21 mouse cellular contexts compared by ENCODE assay signal in the genomic region with DNA sequence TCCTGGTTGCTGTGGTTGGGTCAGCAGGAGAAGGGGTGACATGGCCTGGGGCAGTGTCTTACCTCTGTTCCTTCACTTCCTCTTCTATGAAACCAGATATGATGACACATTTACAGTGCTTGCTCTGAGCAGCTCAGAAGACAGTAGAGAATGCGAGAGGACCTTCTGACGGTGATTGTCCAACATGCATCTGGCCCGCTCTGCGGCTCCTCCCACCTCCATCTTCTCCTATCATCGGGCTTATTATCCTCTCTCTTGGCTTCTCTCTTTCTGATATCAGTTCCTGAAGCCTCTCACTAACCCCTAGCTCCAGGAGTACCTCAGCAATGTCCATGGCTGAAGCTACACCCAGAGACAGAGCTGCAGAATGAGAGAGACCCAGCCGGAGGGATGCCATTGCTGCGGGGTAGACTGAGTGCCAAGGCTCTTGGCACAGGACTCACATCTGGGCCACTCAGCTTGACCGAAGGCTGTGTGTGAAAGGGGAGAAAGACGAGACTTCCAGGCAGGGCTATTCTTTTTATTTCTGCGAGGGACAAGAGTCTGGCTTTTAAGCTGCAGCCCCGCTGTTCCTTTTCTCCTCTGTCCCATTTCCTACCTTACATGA. TPM values are rescaled to one million over a fixed set of nuclear protein-coding genes. Genes with fewer than 3 reads are reported as not detected.
A peak's percentile ranks its signal among the peaks of the same experiment; 100 is the strongest.
DNase-seq lines count a peak whose midpoint lies in the region; ATAC-seq lines count a peak whose summit lies in the region.
"Had no signal": no experiment of that assay in that cellular context is flagged by ENCODE, and none has a peak within 500 bp of the region (broad histone marks: within the 10 kb centered on the region; RNA-seq: fewer than 3 reads in every experiment).

No protein-coding gene starts in this region.

- ATAC-seq in heart, embryonic 13.5 days (ENCODE audit: extremely low read depth, insufficient number of reproducible peaks, low FRiP score, low TSS enrichment), result no peak
- no peak for ATAC-seq in liver, embryonic 13.5 days (ENCODE audit: low read depth)
- ATAC-seq in liver, embryonic 12.5 days, result no peak
- peak; percentile 80 for ATAC-seq in megakaryocyte, adult 5-6 weeks (ENCODE audit: poor library complexity, severe bottlenecking)
- ATAC-seq: forebrain, embryonic 14.5 days; intestine, embryonic 16.5 days; liver, postnatal 0 days; Patski had no signal

- peak overlapping the region; percentile 33 for H3K9ac ChIP-seq in heart, embryonic 13.5 days
- no peak overlapping the region for H3K9ac ChIP-seq in liver, embryonic 13.5 days
- no peak overlapping the region for H3K9ac ChIP-seq in liver, embryonic 12.5 days
- H3K9ac ChIP-seq: liver, postnatal 0 days; midbrain, embryonic 12.5 days had no signal

- peaks cover 26% of the 10 kb centered on the region for H3K27me3 ChIP-seq in heart, embryonic 13.5 days (replicated peaks)
- H3K27me3 ChIP-seq in liver, embryonic 13.5 days, result peaks cover 17% of the 10 kb centered on the region
- H3K27me3 ChIP-seq in liver, embryonic 12.5 days (replicated peaks), result peaks cover 19% of the 10 kb centered on the region
- H3K27me3 ChIP-seq: Patski had no signal

- WGBS in heart, embryonic 13.5 days, result 80% methylated on average over 11 of the region's 11 CpGs
- WGBS in liver, embryonic 13.5 days (ENCODE audit: insufficient replicate concordance), result 75% methylated on average over 11 of the region's 11 CpGs
- WGBS in liver, embryonic 12.5 days (ENCODE audit: insufficient replicate concordance), result 72% methylated on average over 11 of the region's 11 CpGs

- DNase-seq in adrenal gland, postnatal 10 days, result peak; percentile 49
- no peak for DNase-seq in adrenal gland, adult 8-10 months
- DNase-seq in heart, postnatal 4 days, result no peak
- no peak for DNase-seq in liver, embryonic 13.5 days
- no peak for DNase-seq in thymus, adult 18-20 months
- DNase-seq: cerebellum, adult 8-10 months; liver, postnatal 0 days; thymus, postnatal 36 days had no signal

- H3K36me3 ChIP-seq in heart, embryonic 13.5 days, result peaks cover 3% of the 10 kb centered on the region; the same call in 1 of the 2 replicates
- 0 out of 2 replicates have a peak, but pooled peaks cover 3% of the 10 kb centered on the region for H3K36me3 ChIP-seq in liver, embryonic 13.5 days
- H3K36me3 ChIP-seq in liver, embryonic 12.5 days, result 0 out of 2 replicates have a peak, but pooled peaks cover under 1% of the 10 kb centered on the region
- H3K36me3 ChIP-seq: midbrain, embryonic 12.5 days had no signal

- H3K9me3 ChIP-seq in heart, embryonic 13.5 days, result no peaks in the 10 kb centered on the region
- H3K9me3 ChIP-seq in liver, embryonic 13.5 days (replicated peaks), result no peaks in the 10 kb centered on the region
- H3K9me3 ChIP-seq in liver, embryonic 12.5 days (replicated peaks), result no peaks in the 10 kb centered on the region
- H3K9me3 ChIP-seq: hindbrain, embryonic 10.5 days; midbrain, embryonic 12.5 days had no signal

- H3K27ac ChIP-seq in heart, embryonic 13.5 days (replicated peaks), result no peak overlapping the region
- H3K27ac ChIP-seq in liver, embryonic 13.5 days, result peak overlapping the region; percentile 86; the same call in 1 of the 2 replicates
- no peak overlapping the region; the same call in 1 of the 2 replicates for H3K27ac ChIP-seq in liver, embryonic 12.5 days
- H3K27ac ChIP-seq: hindbrain, embryonic 10.5 days; midbrain, embryonic 12.5 days; stomach, postnatal 0 days had no signal

- no peak overlapping the region for H3K4me2 ChIP-seq in heart, embryonic 13.5 days
- no peak overlapping the region for H3K4me2 ChIP-seq in liver, embryonic 13.5 days
- H3K4me2 ChIP-seq in liver, embryonic 12.5 days, result no peak overlapping the region
- H3K4me2 ChIP-seq: midbrain, embryonic 12.5 days had no signal

- H3K4me1 ChIP-seq in heart, embryonic 13.5 days, result peaks cover 84% of the 10 kb centered on the region
- peaks cover 67% of the 10 kb centered on the region for H3K4me1 ChIP-seq in liver, embryonic 13.5 days (replicated peaks)
- peaks cover 69% of the 10 kb centered on the region for H3K4me1 ChIP-seq in liver, embryonic 12.5 days

- no peak overlapping the region for H3K4me3 ChIP-seq in heart, embryonic 13.5 days
- no peak overlapping the region for H3K4me3 ChIP-seq in liver, embryonic 13.5 days (replicated peaks)
- no peak overlapping the region for H3K4me3 ChIP-seq in liver, embryonic 12.5 days
- H3K4me3 ChIP-seq: hindbrain, embryonic 10.5 days; midbrain, embryonic 12.5 days; myocyte had no signal

RNA-seq across cellular contexts. Expression of gene Fndc5, which starts 5.7 kb away (rescaled TPM):
- 10 to 100 TPM; 19.5 to 34.9 TPM for total RNA-seq in adrenal gland, postnatal 10 days (2021)
- 1 to 10 TPM; 3.7 to 6.3 (median 4.7) TPM for total RNA-seq in adrenal gland, adult 8-10 months (2022)
- 5.6 and 7.1 TPM in 2 replicates for polyA plus RNA-seq in heart, embryonic 13.5 days (2015; fragmentation: Nextera tagmentation; extraction: Ambion mirVana)
- total RNA-seq in heart, postnatal 4 days (2021), result 100 to 1,000 TPM; 101 to 105 TPM
- 1.1 TPM in 2 replicates for polyA plus RNA-seq in liver, embryonic 13.5 days (2015; fragmentation: Nextera tagmentation; extraction: Ambion mirVana)
- 1.3 and 1.8 TPM in 2 replicates for polyA plus RNA-seq in liver, embryonic 12.5 days (2016; fragmentation: Nextera tagmentation; extraction: Ambion mirVana)
- total RNA-seq in megakaryocyte, adult 5-6 weeks (2015), result 0.07 TPM in 2 replicates
- not detected in 2 replicates for total RNA-seq in megakaryocyte, adult 5-6 weeks (2017)
- polyA plus RNA-seq: Patski had no signal

RNA-seq across cellular contexts. Expression of gene Hpca, which starts 20.7 kb away (rescaled TPM):
- 1 to 10 TPM; 3.6 to 7.8 TPM for total RNA-seq in adrenal gland, postnatal 10 days (2021)
- 1 to 10 TPM; 2.1 to 4.9 (median 3.6) TPM for total RNA-seq in adrenal gland, adult 8-10 months (2022)
- 0.25 and 0.37 TPM in 2 replicates for polyA plus RNA-seq in heart, embryonic 13.5 days (2015; fragmentation: Nextera tagmentation; extraction: Ambion mirVana)
- under 1 TPM; 0.25 to 0.69 TPM for total RNA-seq in heart, postnatal 4 days (2021)
- polyA plus RNA-seq in liver, embryonic 13.5 days (2015; fragmentation: Nextera tagmentation; extraction: Ambion mirVana), result 0.92 and 1.2 TPM in 2 replicates
- polyA plus RNA-seq in liver, embryonic 12.5 days (2016; fragmentation: Nextera tagmentation; extraction: Ambion mirVana), result 1.9 and 2.3 TPM in 2 replicates
- not detected in 2 replicates for total RNA-seq in megakaryocyte, adult 5-6 weeks (2015)
- not detected in 2 replicates for total RNA-seq in megakaryocyte, adult 5-6 weeks (2017)
- total RNA-seq: gastrocnemius, adult 8-10 months had no signal
- polyA plus RNA-seq: Patski had no signal

RNA-seq across cellular contexts. Expression of gene Tmem54, which starts 37.2 kb away (rescaled TPM):
- not detected for total RNA-seq in adrenal gland, postnatal 10 days (2021)
- total RNA-seq in adrenal gland, adult 8-10 months (2022), result not detected
- 1.0 and 1.1 TPM in 2 replicates for polyA plus RNA-seq in heart, embryonic 13.5 days (2015; fragmentation: Nextera tagmentation; extraction: Ambion mirVana)
- total RNA-seq in heart, postnatal 4 days (2021), result not detected
- polyA plus RNA-seq in liver, embryonic 13.5 days (2015; fragmentation: Nextera tagmentation; extraction: Ambion mirVana), result 1.9 and 2.1 TPM in 2 replicates
- polyA plus RNA-seq in liver, embryonic 12.5 days (2016; fragmentation: Nextera tagmentation; extraction: Ambion mirVana), result 1.9 and 2.0 TPM in 2 replicates
- total RNA-seq in megakaryocyte, adult 5-6 weeks (2015), result not detected in 2 replicates
- not detected in 2 replicates for total RNA-seq in megakaryocyte, adult 5-6 weeks (2017)
- total RNA-seq: gastrocnemius, adult 8-10 months; layer of hippocampus, adult 8-10 months; left cerebral cortex, postnatal 25 days had no signal
- polyA plus RNA-seq: forebrain, embryonic 14.5 days; Patski had no signal

RNA-seq across cellular contexts. Expression of gene S100pbp, which starts 47.0 kb away (rescaled TPM):
- 10 to 100 TPM; 26.9 to 29.6 TPM for total RNA-seq in adrenal gland, postnatal 10 days (2021)
- 10 to 100 TPM; 21.7 to 31.7 (median 25.4) TPM for total RNA-seq in adrenal gland, adult 8-10 months (2022)
- polyA plus RNA-seq in heart, embryonic 13.5 days (2015; fragmentation: Nextera tagmentation; extraction: Ambion mirVana), result 12.3 and 14.3 TPM in 2 replicates
- total RNA-seq in heart, postnatal 4 days (2021), result 10 to 100 TPM; 22.5 to 24.2 TPM
- 5.8 and 7.4 TPM in 2 replicates for polyA plus RNA-seq in liver, embryonic 13.5 days (2015; fragmentation: Nextera tagmentation; extraction: Ambion mirVana)
- 10.9 and 12.1 TPM in 2 replicates for polyA plus RNA-seq in liver, embryonic 12.5 days (2016; fragmentation: Nextera tagmentation; extraction: Ambion mirVana)
- total RNA-seq in megakaryocyte, adult 5-6 weeks (2015), result 28.3 and 37.5 TPM in 2 replicates
- total RNA-seq in megakaryocyte, adult 5-6 weeks (2017), result 14.1 and 22.2 TPM in 2 replicates

RNA-seq across cellular contexts. Expression of gene Yars, which starts 47.0 kb away (rescaled TPM):
- total RNA-seq in adrenal gland, postnatal 10 days (2021), result 10 to 100 TPM; 63.8 to 68.1 TPM
- 100 to 1,000 TPM in 1 of 4 experiments, 10 to 100 TPM in 3; 83.3 to 108 (median 89.0) TPM for total RNA-seq in adrenal gland, adult 8-10 months (2022)
- polyA plus RNA-seq in heart, embryonic 13.5 days (2015; fragmentation: Nextera tagmentation; extraction: Ambion mirVana), result 49.8 and 52.0 TPM in 2 replicates
- total RNA-seq in heart, postnatal 4 days (2021), result 10 to 100 TPM; 44.7 to 45.0 TPM
- 69.9 and 78.8 TPM in 2 replicates for polyA plus RNA-seq in liver, embryonic 13.5 days (2015; fragmentation: Nextera tagmentation; extraction: Ambion mirVana)
- 92.4 and 92.9 TPM in 2 replicates for polyA plus RNA-seq in liver, embryonic 12.5 days (2016; fragmentation: Nextera tagmentation; extraction: Ambion mirVana)
- total RNA-seq in megakaryocyte, adult 5-6 weeks (2015), result 9.4 and 12.5 TPM in 2 replicates
- 20.0 and 26.1 TPM in 2 replicates for total RNA-seq in megakaryocyte, adult 5-6 weeks (2017)

Comparison
In these comparisons a context has a peak if more than half of its experiments do, and no peak if none do; other contexts are left out.
1. RNA of gene Fndc5, which starts 5.7 kb away (total RNA-seq): 101 to 105 TPM in heart, postnatal 4 days, 19.5 to 34.9 TPM in adrenal gland, postnatal 10 days and 3.7 to 6.3 TPM in adrenal gland, adult 8-10 months; 0.07 TPM in megakaryocyte, adult 5-6 weeks; every median in the first group is over 4 times any median in the second.